Mouse (Mus musculus) cerebellum, adult 18-20 months (tissue): Measurements from ENCODE around the gene Fam166a.

Experiments used
- DNase-seq, 2 experiments: peaks; one replicate each; pipeline ENCODE4 v3.0.0; 2021

The Fam166a gene

GRCm38 (mm10) chr2:25218445-25218844 lies at the start of gene Fam166a:
Fam166a (plus strand) TSS chr2:25218745.
- no peak for DNase-seq

GRCm38 (mm10) chr2:25169778-25170177 lies 48.8 kb upstream of the Fam166a start:
- DNase-seq: no peak

- no peak for DNase-seq
Observed at GRCm38 (mm10) chr2:25170326-25171100, 48.0 kb upstream of the Fam166a start.

- DNase-seq: no peak
Observed at GRCm38 (mm10) chr2:25171101-25171768, 47.3 kb upstream of the Fam166a start.

- DNase-seq: no peak
Observed at GRCm38 (mm10) chr2:25171769-25172153, 46.8 kb upstream of the Fam166a start.

GRCm38 (mm10) chr2:25172629-25173028 lies 45.9 kb upstream of the Fam166a start:
- DNase-seq: no peak

- DNase-seq: no peak
Observed at GRCm38 (mm10) chr2:25173821-25174220, 44.7 kb upstream of the Fam166a start.

GRCm38 (mm10) chr2:25174866-25175689 lies 43.5 kb upstream of the Fam166a start:
- DNase-seq: no peak

GRCm38 (mm10) chr2:25175690-25176078 lies 42.9 kb upstream of the Fam166a start:
- DNase-seq: no peak

GRCm38 (mm10) chr2:25176573-25176972 lies 42.0 kb upstream of the Fam166a start:
- DNase-seq: no peak

GRCm38 (mm10) chr2:25177076-25177475 lies 41.5 kb upstream of the Fam166a start:
- DNase-seq: no peak

- no peak for DNase-seq
Observed at GRCm38 (mm10) chr2:25177685-25178084, 40.9 kb upstream of the Fam166a start.

- DNase-seq: no peak
Observed at GRCm38 (mm10) chr2:25178285-25178972, 40.1 kb upstream of the Fam166a start.

- DNase-seq: no peak
Observed at GRCm38 (mm10) chr2:25179566-25180217, 38.9 kb upstream of the Fam166a start.

- peak; percentile 86 to 89 for DNase-seq
Observed at GRCm38 (mm10) chr2:25180478-25180903, 38.1 kb upstream of the Fam166a start, which contains the start of gene Nrarp. Nrarp (plus strand) TSS chr2:25180758.

GRCm38 (mm10) chr2:25180973-25181890 lies 37.3 kb upstream of the Fam166a start:
- DNase-seq: peak; percentile 37 to 46

- no peak for DNase-seq
Observed at GRCm38 (mm10) chr2:25181891-25182397, 36.6 kb upstream of the Fam166a start.

- DNase-seq: no peak
Observed at GRCm38 (mm10) chr2:25182664-25183063, 35.9 kb upstream of the Fam166a start.

- no peak for DNase-seq
Observed at GRCm38 (mm10) chr2:25183336-25183735, 35.2 kb upstream of the Fam166a start.

GRCm38 (mm10) chr2:25184496-25184895 lies 34.0 kb upstream of the Fam166a start:
- no peak for DNase-seq
